Mouse (Mus musculus) olfactory bulb, adult 2 months (tissue): Measurements from ENCODE around the gene Adgrv1. TPM values are rescaled to one million over a fixed set of nuclear protein-coding genes. Genes with fewer than 3 reads are reported as not detected.

Experiments
- H3K27ac ChIP-seq: fragments of 200-500 bp; 2 replicates; pipeline ENCODE4 v1.5.1; 2012; ENCODE audit warnings: low read depth, low read length; ENCODE audit not compliant: insufficient read depth
- H3K4me1 ChIP-seq: fragments of 200-500 bp; 2 replicates; pipeline ENCODE4 v1.6.1; 2012; ENCODE audit warnings: low read length; ENCODE audit not compliant: control insufficient read depth, insufficient read depth
- H3K4me3 ChIP-seq: fragments of 200-500 bp; 2 replicates; pipeline ENCODE4 v1.5.1; 2012; ENCODE audit warnings: mild to moderate bottlenecking, low read depth, low read length, moderate library complexity; ENCODE audit not compliant: insufficient read depth
- CTCF ChIP-seq: fragments of 200-500 bp; IDR thresholded peaks from 2 replicates; pipeline ENCODE4 v1.5.1; 2012; ENCODE audit warnings: low read depth, mild to moderate bottlenecking, low read length, moderate library complexity; ENCODE audit not compliant: insufficient read depth
- POLR2A ChIP-seq: fragments of 200-500 bp; IDR thresholded peaks from 2 replicates; pipeline ENCODE4 v1.6.1; 2012; ENCODE audit warnings: mild to moderate bottlenecking, low read depth, low read length, moderate library complexity; ENCODE audit not compliant: insufficient read depth
- WGBS: fragments of 180-500 bp; shearing (Covaris S2); methylation state at CpG from one replicate; pipeline ENCODE4 v1.1.7; 2018; 5-methylcytosine and 5-hydroxymethylcytosine counted together
- polyA plus RNA-seq: library from polyadenylated mRNA; stranded (reverse); fragments of >200 nt; gene quantifications from 2 replicates; pipeline ENCODE4 v1.2.4, GENCODE M21; 2012; ENCODE audit warnings: low replicate concordance; ENCODE audit not compliant: missing spikeins, insufficient read depth, insufficient read length

Adgrv1 gene
- polyA plus RNA-seq, 1 experiment: not detected

GRCm38 (mm10) chr13:81358365-81358764 is 274.6 kb downstream of the Adgrv1 start:
- TF ChIP-seq CTCF (no peak), POLR2A (no peak)
- Histone ChIP-seq H3K27ac (no peak overlapping the region), H3K4me3 (no peak overlapping the region), H3K4me1 (0 out of 2 replicates have a peak, but pooled peaks cover 3% of the 10 kb centered on the region)
- WGBS: 78% methylated on average over 4 of the region's 4 CpGs

GRCm38 (mm10) chr13:81357215-81357614 is 275.7 kb downstream of the Adgrv1 start:
- H3K4me1 ChIP-seq: 0 out of 2 replicates have a peak, but pooled peaks cover 3% of the 10 kb centered on the region
- H3K27ac ChIP-seq: no peak overlapping the region
- 89% methylated on average over 3 of the region's 3 CpGs for WGBS
- no peak overlapping the region for H3K4me3 ChIP-seq
- TF ChIP-seq CTCF (no peak), POLR2A (no peak)

- Histone ChIP-seq H3K4me1 (0 out of 2 replicates have a peak, but pooled peaks cover 3% of the 10 kb centered on the region), H3K4me3 (no peak overlapping the region), H3K27ac (no peak overlapping the region)
- WGBS: 84% methylated on average over 5 of the region's 5 CpGs
- TF ChIP-seq POLR2A: no peak
- no peak for TF ChIP-seq CTCF
These were observed 278.4 kb downstream of the Adgrv1 start for GRCm38 (mm10) chr13:81354587-81354986.

DNA sequence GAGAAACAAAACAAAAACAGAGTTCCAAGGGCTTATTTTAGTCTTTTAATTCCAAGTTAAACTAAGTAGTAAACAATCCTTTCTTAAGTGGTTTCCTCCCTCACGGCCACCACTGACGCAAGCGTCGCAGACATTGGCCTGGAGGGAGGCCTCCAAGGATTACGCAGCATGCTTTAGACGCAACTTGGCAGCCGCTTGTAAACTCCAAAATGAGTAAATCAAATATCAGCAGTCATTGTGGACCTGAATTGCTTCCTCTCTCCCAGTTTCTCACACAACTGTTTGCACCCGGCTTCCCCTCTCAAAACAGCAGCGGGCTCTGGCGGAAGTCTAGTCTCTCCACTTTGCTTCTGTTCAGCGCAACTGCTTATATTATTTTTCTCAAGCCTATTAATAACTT is 280.7 kb downstream of the Adgrv1 start:
- TF ChIP-seq POLR2A (no peak), CTCF (no peak)
- WGBS: 72% methylated on average over 11 of the region's 11 CpGs
- Histone ChIP-seq H3K4me1 (no peaks in the 10 kb centered on the region), H3K27ac (no peak overlapping the region), H3K4me3 (no peak overlapping the region)

- TF ChIP-seq CTCF (no peak), POLR2A (no peak)
- Histone ChIP-seq H3K4me1 (no peaks in the 10 kb centered on the region), H3K4me3 (no peak overlapping the region), H3K27ac (no peak overlapping the region)
- WGBS: 70% methylated on average over 14 of the region's 14 CpGs
These were observed 281.3 kb downstream of the Adgrv1 start for GRCm38 (mm10) chr13:81351462-81352155.

DNA sequence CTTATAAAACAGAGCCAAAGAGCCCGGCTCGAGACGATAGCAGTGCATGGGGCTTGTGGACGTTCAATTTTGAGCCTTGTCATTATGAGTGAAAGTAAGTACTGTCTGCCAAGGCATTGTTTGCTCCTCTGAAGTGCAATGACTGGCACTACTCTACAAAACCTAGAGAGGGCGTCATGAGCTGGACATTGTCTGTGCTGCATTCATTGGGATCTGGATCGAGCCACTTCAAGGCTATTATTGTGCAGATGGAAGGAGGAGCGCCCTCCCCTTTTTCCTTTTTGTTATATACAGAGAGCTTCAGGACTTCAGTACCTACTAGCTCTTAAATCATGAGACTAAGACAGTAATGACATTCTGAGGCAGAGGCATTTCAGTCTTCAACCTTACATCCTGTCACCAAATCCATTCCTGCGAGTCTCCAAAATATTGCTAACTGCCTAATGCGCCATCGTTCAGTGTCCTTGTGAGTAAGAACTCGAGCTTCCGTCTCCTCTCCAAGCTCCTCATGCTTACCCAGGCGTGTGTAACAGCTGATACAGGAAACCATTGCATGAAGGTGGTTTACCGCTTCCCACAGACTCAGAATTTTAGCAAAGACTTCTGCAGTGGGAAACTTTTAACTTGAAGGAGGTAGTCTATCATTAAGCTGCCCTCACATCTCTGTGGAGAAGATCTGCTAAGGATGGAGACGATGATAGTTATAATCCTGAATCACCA is 285.5 kb downstream of the Adgrv1 start:
- TF ChIP-seq POLR2A: no peak
- no peak for TF ChIP-seq CTCF
- H3K4me1 ChIP-seq: no peaks in the 10 kb centered on the region
- 90% methylated on average over 15 of the region's 15 CpGs for WGBS
- no peak overlapping the region for H3K4me3 ChIP-seq
- no peak overlapping the region for H3K27ac ChIP-seq

- 85% methylated on average over 2 of the region's 2 CpGs for WGBS
- no peak for TF ChIP-seq POLR2A
- TF ChIP-seq CTCF: no peak
- H3K4me3 ChIP-seq: no peak overlapping the region
These were observed 289.9 kb downstream of the Adgrv1 start for GRCm38 (mm10) chr13:81342987-81343596.

DNA sequence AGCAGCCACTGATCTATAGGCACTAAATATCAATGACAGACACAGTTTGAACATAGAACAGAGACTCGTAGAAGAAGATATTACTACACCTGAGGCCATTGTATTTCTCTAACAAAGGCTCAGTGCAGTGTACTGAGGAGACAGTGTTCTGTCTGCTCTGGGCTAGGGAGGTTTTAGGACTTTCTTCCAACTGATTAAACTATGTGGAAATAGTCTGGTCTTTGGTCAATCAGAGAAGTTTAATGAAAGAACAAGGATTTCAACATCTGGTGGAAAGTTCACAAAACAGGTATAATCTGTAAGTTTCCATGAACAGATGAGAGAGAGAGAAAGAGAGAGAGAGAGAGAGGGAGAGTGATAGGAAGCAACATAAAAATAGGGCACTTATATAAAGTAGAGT is 297.7 kb downstream of the Adgrv1 start:
- Histone ChIP-seq H3K4me1 (no peaks in the 10 kb centered on the region), H3K27ac (no peak overlapping the region), H3K4me3 (no peak overlapping the region)
- TF ChIP-seq CTCF (no peak), POLR2A (no peak)
- WGBS: 90% methylated on average over 1 of the region's 1 CpGs

More at GRCm38 (mm10) chr13:81342987-81343596, 289.9 kb downstream of the Adgrv1 start:
- H3K4me1 ChIP-seq: no peaks in the 10 kb centered on the region
- no peak overlapping the region for H3K27ac ChIP-seq

GRCm38 (mm10) chr13:81332018-81332417 is 300.9 kb downstream of the Adgrv1 start:
- H3K4me3 ChIP-seq: no peak overlapping the region
- H3K27ac ChIP-seq: no peak overlapping the region
- 78% methylated on average over 3 of the region's 3 CpGs for WGBS
- no peaks in the 10 kb centered on the region for H3K4me1 ChIP-seq
- TF ChIP-seq CTCF (no peak), POLR2A (no peak)
